Mouse (Mus musculus) brain, embryonic 14.5 days (tissue): ENCODE data around the gene BC004004. TPM values are rescaled to one million over a fixed set of nuclear protein-coding genes. Genes with fewer than 3 reads are reported as not detected.
A peak's percentile ranks its signal among the peaks of the same experiment; 100 is the strongest.

Experiments
- DNase-seq: peaks from one replicate; pipeline ENCODE4 v3.0.0-alpha.2; 2011; ENCODE audit warnings: low read depth
- CTCF ChIP-seq: fragments of 200-500 bp; IDR thresholded peaks from 2 replicates; pipeline ENCODE4 v1.5.1; 2012; ENCODE audit warnings: inconsistent platforms, mild to moderate bottlenecking, moderate library complexity, borderline replicate concordance; ENCODE audit not compliant: insufficient read depth, insufficient read length; ENCODE audit errors: extremely low read depth
- POLR2A ChIP-seq: fragments of 200-500 bp; IDR thresholded peaks from 2 replicates; pipeline ENCODE4 v1.6.1; 2012; ENCODE audit warnings: mild to moderate bottlenecking, inconsistent platforms, borderline replicate concordance; ENCODE audit not compliant: poor library complexity, insufficient read depth, insufficient read length, severe bottlenecking; ENCODE audit errors: extremely low read depth
- polyA plus RNA-seq: library from polyadenylated mRNA; depleted of rRNA; stranded (reverse); fragments of >200 nt; gene quantifications from 2 replicates; pipeline ENCODE4 v1.2.3, GENCODE M21; 2012; rRNA removed

BC004004 gene
- polyA plus RNA-seq: 80.8 and 84.9 TPM in 2 replicates

DNA sequence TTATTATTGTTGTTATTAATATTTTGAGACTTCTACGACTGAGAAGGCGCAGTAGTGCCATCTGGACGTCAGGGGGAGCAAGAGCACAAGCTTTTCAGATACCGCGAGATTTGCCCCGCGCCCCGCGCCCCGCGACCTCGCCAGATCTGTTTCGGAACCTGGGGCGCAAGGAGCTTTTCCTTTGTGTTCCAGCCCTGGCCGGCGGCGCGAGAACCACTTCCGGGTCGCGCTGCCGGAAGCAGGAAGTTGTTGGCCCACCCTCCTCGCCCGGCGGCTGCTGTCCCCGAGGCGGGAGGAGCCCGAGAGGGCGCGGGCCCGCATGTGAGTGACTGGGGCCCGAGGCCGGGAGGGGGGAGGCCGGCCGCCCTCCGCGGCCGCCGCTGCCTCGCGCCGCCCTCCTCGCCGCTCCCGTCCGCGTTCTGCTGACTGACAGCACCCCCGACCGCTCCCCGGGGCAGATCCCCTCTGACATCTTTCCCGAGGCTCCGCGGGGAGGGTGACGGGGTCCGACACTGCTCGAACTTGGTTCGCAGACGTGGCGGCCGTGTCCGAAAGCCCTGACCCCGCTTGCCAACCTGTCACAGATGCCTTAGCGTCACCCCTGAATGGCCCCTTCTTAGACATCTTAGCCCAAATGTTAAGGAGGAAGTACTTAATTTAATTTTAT lies at the start of gene BC004004:
BC004004 (plus strand) TSS at position 107 of the 667 bp plus-strand sequence.
- TF ChIP-seq CTCF (peak; percentile 66), POLR2A (peak; percentile 94)
- peak; percentile 99 for DNase-seq

DNA sequence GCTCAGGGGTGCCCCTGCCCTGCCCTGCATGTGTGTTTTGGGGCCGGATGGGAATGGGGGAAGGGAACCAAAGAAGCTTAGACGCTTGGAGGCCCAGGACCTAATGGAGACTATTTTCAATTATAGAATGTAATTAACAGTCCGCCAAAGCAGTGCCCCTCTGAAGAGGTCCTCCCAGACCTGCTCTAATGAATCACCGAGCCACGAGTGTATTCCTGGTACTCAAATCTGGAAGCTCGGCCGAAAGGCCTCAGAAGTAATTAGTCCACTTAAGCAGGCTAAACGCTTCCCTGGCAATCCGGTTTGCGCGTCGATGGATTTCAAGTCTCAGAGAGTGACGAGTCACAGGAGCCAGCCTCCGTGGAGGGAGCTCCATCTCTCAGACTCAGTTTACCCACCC lies 48.0 kb upstream of the BC004004 start:
- TF ChIP-seq CTCF (no peak), POLR2A (no peak)
- peak; percentile 67 for DNase-seq

DNA sequence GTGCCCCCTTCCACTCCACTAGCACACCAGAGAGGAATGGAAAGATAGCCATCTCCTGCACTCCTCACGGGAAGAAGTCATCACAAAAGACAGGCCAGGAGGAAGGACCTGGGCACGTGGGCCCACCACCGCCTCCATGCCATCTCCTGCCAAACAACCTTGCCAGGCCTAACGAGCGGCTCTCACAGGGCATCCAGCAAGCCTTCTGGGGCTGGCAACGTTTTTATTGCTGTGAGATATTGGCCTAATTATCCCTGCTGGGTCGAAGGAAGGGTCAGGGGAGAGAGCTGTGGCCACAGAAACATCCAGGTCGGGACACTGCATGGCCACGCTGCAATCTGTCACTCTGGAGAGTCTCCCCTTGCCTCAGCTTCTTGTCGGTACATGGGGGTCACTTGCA lies 37.5 kb upstream of the BC004004 start:
- no peak for TF ChIP-seq CTCF
- no peak for TF ChIP-seq POLR2A
- DNase-seq: no peak

DNA sequence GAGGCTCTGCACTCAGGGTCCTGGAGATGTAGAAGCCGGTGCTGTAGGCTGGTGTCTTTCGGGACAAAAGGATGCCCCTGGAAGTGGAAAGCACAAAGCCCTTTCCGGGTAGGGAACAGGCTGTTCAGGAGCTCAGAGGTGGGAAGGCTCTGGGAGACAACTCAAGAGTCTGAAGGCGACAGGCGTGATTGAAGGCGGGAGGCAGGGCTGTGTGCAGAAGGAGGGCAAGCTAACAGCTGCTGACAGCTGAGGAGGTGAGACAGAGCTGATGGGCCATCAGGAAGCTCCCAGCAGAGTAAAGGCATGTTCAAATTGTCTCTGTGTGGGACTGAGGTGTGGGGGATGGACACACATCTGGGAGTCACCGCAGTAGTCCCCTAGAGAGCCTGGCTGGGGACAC lies 32.5 kb upstream of the BC004004 start:
- no peak for TF ChIP-seq POLR2A
- TF ChIP-seq CTCF: no peak
- DNase-seq: no peak

DNA sequence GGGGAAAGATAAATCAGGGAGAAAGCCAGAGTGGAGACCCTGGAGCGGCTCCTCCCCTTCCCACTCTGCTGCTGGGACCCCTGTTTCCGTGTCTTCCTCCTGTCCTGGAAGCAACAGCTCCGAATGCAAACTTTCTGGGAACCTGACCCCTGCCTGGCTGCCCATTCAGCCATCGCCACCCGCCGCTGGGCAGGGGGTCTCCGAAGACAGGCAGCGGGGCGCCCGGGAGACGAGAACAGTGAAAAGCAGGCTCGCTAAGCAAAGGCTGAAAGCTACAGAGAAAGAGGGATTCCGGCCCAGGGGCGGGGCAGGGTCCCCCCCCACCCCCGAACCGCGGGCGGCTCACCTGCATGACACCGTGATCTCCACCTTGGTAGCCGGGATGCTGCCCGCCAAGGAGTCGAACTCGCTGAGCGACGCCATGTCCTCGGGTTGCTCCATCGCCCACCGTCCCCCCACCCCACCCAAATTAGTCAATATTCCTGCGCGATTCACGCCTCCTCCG lies 31.3 kb upstream of the BC004004 start:
- no peak for DNase-seq
- TF ChIP-seq CTCF: no peak
- no peak for TF ChIP-seq POLR2A

DNA sequence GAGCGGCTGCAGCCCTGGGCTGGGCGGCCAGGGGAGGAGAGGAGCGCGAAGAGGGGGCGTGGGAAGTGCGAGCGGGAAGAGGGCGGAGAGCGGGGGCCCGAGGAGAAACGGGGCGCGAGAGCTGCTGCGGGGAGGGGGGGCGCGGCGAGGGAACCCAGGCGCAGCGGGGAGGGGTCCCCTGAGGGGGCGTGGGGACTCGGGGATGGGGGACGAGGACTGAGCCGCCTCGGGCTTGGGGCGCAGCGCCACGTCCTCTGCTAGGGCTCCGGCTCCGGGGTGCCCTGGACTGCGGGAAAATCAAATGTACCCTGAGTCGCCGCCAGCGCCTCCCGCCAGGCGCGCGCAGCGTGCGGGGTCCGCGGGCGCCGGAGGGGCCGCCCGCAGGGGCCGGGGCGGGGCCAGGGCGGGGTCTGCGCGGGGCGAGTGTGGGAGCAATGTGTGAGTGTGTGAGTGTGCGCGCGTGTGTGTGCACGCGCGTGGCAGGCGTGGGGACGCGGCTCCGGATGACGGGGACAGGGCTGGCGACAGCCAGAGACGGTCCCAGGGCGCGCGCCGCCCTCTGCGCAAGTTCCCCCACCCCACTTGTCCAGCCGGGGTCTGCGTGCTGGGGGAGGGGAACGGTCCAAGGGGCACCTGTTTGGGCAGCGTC lies 30.7 kb upstream of the BC004004 start, which contains the start of gene Cpne5:
Cpne5 (minus strand) TSS at position 396 of the 649 bp plus-strand sequence.
- no peak for DNase-seq
- TF ChIP-seq POLR2A: no peak
- TF ChIP-seq CTCF: no peak

DNA sequence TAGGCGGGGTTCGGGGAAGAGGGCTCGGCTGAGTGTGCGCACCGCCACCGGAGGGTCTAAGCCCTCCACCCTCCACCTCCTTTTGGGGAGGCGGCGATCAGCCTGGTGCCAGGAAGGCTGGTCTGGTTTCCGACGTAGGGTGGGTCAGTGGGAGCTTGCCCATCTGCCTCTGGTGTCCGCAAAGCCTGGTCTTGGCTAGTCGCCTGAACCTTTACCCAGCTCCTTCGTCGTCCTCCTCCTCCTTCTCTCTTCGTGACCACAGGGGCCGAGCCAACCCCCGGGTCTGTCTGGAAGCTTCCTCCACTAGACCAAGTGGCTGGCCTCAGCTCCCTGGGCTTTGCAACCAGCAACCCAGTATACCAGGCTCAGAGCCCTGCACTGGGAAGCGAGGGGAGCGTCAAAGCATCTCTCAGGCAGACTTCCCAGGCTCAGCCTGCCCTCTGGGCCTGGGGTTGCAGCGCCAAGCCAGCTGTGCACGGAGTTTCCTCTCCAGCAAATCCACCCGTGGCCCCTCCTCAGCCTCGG lies 30.1 kb upstream of the BC004004 start:
- TF ChIP-seq CTCF: no peak
- no peak for TF ChIP-seq POLR2A
- DNase-seq: no peak

DNA sequence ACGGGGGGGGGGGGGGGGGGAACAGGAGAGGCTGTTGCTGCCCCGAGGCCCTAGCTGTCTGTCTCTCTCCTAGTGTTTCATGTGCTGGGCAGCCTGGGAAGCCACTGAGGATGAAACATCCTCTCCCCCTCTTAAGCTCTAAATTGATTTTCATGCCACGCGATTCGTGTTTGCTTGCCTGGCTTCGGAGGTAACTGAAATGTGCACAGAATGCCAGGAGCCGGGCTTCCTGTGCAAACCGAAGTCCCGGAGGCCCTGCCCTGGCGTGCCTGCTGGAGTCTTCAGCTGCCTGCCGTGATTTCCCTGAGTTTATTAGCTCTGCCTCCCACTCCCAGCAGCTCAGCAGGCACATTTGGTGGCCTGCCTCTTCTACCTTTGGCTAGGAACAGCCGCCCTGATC lies 23.7 kb upstream of the BC004004 start:
- peak; percentile 70 for DNase-seq
- TF ChIP-seq CTCF: no peak
- TF ChIP-seq POLR2A: no peak

DNA sequence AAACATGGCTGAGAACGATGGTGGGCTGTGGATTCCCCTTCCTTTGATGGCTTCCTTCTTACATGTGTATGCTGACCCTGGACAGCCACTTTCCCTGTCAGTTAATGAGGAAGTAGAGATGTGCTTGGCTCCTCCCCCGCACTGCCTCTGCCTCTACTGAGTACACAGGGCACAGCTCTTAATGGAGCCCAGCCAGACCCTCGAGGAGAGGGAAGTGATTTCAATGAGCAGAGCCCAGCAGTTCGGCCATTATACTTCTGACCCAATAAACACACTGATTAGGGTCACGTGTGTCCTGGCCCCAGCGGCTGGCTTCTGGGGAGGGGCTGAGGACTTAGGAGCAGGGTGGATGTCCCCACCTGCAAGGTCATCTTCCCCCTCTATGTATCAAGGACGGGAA lies 22.9 kb upstream of the BC004004 start:
- peak; percentile 57 for DNase-seq
- TF ChIP-seq POLR2A (no peak), CTCF (no peak)

DNA sequence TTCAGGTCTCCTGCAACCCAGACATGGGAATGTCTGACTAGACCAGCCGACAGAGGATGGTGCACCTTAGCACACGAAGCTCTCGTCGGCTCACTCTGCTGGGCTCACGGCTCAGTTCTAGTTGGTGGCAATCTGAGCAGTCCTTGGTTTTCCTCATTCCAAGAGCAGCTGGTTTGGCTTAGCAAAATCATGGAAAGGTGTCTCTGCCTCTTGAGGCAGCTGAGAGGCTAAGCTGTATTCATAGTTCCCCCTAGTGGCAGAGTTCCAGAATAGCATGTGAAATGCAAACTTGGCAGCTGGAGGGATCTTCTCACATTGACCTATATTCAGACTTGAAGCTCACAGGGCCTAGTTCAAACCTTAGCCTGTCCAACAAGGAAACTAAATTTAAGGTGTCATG lies 22.0 kb upstream of the BC004004 start:
- DNase-seq: peak; percentile 95

DNA sequence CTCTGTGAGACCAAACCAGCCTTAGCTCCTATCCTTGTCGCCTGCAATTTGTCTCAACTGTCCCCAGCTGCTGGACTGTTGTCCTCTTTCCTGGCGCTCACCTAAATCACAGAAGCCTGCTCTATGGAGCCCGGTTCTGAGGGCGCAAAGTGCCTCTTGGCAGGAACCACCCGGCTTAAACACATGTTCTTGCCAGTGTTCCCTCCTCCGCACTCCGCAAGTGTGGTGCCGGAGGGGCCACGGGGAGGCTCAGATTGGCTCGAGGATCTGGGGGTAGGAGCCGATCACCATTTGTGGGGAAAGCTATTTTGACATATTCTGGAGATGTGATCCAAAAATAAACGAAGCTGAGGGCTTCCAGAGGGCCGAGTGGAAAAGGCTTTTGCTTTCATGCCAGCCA lies 20.7 kb upstream of the BC004004 start:
- DNase-seq: no peak
- no peak for TF ChIP-seq CTCF
- TF ChIP-seq POLR2A: no peak

More for the DNA sequence above, 22.0 kb upstream of the BC004004 start:
- TF ChIP-seq POLR2A (no peak), CTCF (peak; percentile 81; the same call in 1 of the 2 replicates)
